Mouse (Mus musculus) heart, postnatal 4 days (tissue): ENCODE measurements at regions not wholly inside any gene's neighbourhood (a gene's known extent, or its start where the extent isn't known, plus 50 kb on each side); places are given as distances from the start of the nearest gene placed in this dataset.

ENCODE experiments used
- DNase-seq: peaks from one replicate; pipeline ENCODE4 v3.0.0; 2021

DNA sequence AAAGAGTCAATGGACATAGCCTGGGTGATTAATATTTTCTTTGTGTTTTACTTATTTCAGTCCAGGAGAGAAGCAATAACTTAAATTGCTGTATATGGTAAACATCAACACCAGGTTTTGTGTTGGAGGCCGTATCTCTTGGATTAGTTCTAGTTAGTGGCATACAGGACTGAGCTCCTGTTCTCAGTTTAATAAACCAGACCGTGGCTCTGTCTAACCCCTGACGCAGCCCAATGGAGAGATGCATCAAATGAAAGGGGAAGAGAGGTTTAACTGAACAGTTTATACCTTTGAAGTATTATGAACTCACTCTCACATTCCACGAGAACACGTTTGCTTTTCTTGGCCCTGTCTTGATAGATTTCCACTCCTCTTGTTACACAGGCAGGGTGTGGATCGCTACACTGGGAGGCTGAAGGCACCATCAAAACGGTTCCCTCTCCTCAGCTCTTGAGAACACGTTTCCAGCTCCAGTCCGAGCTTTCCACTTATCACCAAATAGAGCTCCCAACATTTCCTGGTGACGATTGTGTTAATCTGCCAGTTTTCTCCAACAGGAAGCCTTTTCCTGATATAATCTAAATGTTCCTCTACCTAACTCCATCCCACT is 54.0 kb upstream of the Cerkl start:
- DNase-seq = no peak

DNA sequence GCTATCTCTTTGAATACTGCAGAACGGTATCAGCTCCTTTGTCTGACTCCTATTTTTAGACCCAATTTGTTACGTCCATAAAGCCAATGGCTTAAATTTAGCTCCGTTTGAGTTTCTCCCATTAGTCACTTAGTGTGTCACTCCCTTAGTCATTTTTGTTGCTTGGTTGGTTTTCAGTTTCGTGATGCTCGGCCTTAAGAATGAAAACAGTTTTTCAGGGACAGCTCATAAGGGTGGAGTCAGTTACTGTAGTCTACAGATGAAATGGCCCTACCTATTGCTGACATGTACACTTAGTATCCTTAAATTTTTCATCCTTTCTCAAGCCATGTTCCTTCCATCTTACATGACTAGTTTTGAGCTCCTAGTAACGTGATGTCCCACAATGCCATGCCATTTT is 54.5 kb upstream of the Cerkl start:
- no peak for DNase-seq

DNA sequence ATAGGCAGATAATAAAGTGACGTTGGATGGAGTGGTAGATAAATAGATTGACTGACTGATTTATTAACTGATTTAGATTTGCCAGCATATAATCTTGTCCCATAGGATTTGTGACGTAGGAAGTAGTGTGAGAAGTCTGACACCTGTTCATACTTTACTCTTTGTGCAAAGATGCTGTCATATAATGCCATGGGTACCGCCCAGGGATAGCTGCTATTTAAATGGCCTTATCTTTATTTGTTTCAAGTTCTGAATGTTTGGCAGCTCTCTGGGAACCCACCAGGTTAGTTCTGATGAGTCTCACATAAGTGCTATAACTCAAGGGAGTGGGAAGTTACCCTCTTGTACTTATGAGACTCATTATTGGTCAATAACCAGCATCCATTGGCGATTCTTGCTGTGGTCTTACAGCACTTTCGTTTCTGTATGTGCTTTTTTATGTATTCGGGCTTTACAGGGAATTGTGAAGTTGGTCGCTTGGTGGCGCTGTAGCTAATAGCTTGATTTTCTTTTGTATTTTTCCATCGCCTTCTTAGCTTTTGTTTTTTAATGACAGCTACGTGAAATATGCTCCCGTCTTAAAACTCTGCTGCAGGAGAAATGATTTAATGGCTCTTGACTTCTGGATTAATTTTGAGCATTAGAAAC is 55.2 kb upstream of the Cerkl start:
- peak; percentile 85 for DNase-seq

DNA sequence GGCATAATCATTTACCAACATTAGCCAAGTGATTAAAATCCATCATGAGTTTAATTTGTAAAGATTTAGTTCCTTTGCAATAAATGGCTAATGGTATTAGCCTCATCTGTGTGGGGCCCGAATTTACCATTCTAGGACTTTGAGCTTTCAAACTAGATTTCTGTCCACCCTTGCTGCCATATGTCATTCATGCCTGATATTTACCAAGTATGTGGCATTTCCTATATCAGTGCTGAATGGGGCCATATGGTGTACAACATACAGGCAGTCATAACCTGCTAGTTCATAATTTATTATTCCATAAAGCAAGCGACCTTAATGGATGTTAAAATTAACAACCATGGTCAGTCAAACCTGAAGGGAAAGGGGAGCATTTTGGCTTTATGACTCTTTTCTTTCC is 55.8 kb upstream of the Cerkl start:
- no peak for DNase-seq

DNA sequence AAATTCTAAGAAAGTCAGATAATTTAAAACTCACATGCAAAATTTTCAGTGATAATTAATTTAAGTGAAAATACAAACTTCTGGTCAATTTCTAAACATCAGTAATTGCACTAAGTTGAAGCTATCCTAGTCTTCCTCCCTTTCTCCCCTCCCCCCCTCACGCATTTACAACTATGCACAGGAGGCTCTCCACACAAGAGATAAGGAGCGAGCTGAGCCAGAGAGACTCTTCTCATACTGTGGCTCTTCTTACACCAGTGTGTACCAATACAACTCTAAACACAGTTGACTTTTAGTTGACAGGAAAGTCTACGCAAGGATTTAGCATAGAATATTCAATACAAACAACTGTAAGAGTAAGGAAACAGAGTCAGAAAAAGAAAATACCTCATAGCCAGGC is 57.1 kb upstream of the Cerkl start:
- no peak for DNase-seq

DNA sequence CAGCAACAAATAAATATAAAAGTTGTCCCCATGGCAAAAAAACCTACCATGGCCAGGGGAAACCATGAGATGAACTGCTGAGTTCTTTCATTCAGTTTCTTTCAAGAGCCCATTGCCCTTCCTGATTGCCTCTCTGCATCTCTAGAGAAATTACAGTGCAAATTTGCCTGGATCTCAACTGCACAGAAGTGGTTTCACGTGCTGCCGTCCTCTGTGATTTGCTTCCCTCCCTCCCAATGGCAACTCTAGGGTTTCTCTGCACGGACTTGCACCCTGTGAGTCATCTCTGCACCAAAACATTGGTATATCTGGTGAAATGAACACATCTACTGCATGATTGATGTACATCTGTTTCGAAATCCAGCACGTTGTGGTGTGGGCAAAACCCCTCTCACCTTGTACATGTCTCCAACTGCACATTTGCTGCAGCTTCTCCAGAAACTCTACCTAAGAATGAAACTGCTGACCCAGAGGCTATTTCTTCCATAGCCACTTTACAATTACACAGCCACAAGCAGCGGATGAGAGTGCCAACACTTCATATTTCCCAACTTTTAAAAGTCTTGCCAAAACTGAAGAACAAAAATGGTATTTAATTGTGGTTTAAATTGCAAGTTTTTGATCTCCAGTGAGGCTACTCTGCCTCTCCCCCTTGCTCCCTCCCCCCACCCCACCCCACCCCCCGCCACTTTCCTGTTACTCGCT is 61.6 kb upstream of the Cerkl start:
- DNase-seq = no peak

DNA sequence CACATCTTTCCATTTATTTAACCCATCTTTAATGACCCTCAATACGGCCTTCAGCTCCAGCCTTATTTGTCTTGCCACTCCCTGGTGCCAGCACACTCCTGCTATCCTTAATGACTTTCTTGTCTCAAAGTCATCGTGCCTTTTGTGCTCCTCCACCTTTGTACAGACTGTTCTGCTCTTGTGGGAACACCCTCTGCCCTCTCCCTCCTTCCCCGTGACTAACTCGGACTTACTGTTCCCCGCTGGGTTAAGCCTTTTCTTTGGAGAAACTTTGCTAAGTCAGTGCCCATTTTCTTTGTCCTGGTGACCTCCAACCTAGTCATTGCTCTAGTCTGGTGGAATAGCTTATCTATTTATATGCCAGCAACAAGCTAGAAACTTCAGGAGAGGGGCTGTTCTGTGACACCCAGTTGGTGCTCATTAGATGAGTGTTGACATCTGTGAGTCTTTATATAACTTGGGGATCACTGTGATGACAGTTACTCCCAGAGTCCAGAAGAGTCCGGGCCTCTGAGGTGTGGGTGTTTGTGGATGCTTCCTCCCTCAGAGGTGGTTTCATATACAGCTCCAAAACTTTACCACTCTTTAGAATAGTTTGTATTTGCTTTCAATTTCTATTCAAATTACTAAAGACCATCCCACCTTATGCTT is 63.3 kb upstream of the Cerkl start:
- DNase-seq = no peak

DNA sequence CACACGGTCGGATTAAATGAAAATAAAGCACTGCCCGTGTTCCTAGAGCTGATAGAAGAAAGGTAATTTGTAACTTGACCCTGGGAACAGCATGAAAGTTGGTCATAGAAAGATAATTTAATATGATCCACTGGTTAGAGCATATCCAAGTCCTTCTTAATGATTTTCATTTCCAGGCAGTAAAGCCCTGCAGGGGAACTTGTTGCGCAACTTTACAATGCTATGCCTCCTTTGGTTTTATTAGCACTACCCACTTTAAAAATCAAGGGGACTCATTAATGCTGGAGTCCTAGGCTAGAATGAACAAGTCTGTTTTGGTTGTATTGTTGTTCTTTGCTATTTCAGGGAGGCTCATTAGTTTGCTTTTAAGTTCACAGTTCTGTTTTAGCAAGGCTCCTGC is 66.9 kb upstream of the Cerkl start:
- DNase-seq = no peak

DNA sequence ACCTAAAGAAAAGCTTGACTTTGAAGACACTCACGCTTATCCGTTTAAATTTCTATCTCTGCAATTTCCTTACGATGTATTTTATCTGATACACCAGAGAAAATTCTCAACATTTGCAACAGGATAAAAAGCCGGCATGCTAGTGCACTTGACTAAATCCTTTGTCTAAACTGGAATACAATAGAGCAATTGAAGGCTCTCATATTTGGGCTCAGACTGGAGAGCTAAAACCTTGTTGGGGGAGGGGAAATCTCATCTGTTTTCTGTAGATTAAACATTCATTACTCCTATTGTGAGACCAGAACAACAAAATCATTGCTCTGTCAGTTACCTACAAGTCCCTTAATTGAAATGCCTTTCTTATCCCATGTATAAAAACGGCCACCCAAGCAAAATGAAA is 70.9 kb upstream of the Cerkl start:
- no peak for DNase-seq

DNA sequence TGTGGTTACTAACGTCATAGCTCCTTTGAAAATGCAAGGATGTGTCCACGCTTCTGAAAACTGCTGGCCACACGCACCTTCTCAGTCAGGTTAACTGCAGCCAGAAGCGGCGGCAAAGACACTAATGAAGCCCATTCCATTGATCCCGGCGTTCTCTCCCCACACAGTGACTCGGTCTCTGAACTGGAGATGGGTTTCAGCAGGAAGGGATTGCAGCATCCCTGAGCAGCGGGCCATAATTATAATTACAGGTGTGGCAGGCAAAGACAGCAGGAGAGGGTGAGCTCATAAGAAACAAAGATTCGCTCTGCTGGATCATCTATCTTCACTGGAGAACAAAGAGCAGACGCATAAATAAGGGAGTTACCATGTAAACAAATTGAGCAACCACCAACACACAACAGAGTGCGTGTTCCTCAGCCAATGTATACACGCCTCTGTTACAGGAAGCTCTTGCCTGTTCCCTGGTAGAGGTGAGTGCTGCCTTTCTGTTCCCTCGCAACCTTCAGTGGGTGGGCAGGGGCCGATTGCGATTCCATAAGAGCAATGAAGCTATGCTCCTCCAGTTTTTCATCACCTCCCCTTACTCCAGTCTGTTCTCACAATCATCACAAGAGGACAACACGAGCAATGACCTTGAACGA is 71.9 kb upstream of the Cerkl start:
- no peak for DNase-seq

DNA sequence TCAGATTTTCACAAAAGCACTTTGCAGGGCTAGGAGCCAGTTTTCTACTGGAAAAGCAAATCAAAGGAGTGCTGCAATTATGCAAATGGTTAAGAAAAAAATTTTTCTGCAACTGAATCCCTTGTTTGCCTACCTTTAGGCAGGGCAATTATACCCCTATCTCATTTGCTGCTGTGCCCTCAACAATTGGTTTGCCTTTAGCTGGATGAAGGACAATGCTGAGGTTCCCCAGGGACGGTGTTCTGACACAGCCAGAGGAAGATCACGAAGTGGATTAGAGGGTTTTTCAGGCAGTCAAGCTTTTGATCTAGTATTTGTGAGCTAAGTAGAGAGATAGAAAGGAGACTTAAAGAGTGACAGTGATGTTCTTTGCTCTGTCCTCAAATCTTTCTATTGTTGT is 72.6 kb upstream of the Cerkl start:
- DNase-seq = no peak

DNA sequence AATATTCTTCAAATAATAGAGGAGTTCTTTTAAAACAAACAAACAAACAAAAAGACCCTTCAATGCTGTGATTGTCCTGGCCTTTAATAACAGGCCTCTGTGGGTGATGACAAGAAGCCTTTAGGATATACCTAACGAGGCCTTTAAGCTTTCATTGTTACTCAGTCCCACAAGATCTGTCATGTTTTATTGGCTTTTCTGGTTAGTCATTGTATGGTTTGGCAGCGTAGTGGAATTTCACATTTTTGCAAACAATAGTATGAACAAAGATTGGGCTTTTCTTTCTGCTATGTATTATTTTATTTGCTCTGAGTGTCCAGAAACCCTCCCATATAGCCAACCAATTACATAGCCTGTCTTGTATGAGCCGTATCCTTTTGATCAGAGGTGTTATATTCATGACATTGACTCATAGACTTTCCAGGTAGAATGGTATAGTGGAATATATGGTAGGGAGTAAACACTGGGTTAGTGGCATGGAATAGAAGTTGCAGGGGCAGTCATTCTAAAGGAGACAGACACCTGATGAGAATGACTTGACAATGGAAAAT is 76.1 kb upstream of the Cerkl start:
- no peak for DNase-seq

DNA sequence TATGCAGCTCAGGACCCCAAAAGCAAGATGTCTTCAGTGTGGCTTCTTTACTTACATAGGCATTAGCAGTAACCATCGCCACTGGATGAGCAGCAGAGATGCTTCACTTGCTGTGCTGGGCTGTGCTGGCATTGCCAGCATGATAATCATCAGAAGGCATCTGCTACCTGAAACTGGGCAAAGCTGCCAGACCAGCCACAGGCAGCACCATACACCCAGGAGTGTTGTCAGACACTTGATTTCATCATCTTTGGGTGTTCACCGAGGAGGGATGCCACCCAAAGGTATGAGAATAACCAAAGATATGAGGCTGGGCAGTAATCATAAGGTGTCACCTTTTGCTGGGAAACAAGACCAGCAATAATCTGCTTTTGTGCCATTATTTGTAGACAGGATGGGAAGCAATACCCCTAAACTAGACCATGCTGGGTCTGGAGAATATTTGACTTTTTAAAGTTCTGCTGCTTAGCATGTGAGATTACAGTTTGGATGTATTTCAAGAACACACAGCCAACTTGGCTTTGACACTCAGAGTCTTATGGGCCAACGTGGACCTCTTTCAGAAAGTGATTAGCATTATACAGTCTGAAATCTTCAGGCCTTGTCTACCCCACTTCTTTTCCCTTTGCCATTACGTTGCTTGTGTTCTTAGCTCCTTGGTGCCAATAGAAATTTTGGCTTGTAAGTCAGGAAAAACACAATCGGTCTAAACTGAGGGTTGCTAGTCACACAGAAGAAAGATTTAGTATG is 80.7 kb upstream of the Cerkl start:
- DNase-seq = peak; percentile 23

DNA sequence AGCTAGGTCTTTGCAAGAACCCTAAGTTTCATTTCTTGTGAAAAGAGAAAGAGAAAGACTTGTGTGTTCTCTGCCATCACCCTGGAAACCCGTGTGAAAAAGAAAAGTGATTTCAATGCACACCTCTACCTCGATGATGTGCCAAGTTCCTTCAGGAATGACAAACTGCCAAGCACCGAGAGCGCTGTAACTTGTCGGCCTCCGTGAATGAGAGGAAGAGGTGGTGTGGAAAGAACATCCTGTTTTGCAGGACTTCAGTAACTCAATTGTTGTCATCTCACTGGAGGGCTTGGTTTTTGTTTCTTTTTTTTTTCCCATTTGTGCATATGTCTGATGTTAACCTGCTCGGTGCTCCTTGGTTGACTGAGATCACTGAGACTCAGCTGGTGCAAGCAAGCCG is 83.8 kb upstream of the Cerkl start:
- DNase-seq = no peak

DNA sequence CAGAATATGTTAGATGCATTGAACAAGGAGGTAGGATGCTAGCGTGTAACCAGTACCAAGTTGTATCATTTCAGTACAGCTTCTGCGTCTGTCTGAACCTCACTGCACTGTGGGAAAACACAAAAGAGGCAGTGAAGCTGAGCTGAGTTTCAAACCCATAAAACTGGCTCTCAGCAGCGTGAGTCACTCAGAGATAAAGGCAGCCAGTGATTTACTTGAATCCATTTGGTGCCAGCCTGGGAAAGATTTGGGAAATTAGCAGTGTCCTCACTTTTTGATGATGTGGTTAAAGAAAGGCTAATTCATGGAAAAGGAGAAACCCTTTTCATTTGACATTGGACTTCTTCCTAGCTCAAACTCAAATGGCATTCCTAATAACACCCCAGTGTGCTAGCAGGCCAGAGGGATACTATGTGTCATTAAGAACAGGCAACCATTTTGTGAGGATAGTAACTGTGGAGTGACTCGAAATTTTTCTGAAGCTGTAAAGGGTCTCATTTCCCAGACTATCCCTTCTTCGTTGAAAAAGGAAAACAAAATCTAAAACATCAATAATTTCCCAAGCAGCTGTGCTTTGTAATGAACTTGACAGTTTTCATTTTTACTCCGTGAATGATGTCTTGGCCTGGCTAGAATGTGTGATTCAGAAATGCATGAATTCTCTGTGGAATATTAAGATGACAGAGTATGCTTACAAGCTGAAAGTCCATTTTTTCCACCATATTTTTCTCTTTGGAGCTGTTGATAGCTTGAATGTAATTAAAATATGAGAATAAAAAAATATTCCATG is 85.8 kb upstream of the Cerkl start:
- no peak for DNase-seq

DNA sequence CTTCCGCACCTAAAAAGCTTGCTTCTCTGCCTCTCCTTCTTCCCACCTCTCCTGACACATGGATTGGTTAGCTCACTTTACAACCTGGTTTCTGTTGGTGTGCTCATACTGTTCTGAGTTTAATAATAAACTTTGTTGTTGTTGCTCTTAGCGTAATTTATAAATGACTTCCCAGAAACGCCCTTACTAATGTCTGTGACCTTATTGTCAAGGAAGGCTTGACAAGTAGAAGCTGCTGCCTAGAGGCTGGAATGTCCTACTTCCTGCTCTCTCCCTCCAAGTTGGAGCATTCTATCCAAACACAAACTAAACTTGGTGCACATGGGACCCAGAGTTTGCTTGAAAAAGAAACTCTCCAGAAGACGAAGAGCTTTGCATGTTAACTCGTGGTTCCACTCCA is 86.9 kb upstream of the Cerkl start:
- no peak for DNase-seq

DNA sequence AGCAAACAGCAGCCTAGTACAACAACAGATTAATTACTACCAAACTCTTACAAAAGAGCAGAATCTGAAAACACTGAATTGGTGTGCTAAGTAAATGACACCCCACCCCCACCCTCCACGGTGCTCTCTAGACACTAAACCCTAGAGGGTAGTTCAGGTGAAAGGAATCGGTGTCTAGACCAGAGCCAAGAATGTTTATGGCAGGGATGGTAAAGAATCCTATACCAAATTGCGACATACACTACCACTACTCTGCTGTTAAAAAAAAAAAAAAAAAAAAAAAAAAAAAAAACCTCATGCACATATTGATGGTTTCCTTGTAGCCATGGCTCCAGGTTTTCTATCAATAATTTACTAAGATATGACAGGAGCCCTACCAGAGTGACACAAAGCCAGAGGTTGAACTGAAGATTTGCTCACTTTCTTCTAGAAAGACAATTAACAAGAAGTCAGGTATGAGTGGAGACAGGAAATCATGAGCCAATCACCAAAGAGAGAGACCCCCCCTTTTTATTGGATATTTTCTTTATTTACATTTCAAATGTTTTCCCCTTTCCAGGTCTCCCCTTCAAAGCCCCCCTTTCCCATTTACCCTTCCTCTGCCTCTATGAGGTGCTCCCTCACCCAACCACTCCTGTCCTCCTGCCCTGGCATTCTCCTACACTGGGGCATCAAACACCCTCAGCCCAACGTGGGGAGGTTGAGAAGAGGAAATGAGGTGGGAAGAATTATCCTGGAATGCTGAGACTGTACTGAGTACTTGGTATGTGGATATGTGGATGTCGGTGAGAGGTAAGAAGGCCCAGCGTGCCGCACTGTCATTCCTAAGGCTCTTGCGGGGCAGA is 87.6 kb upstream of the Cerkl start:
- no peak for DNase-seq

DNA sequence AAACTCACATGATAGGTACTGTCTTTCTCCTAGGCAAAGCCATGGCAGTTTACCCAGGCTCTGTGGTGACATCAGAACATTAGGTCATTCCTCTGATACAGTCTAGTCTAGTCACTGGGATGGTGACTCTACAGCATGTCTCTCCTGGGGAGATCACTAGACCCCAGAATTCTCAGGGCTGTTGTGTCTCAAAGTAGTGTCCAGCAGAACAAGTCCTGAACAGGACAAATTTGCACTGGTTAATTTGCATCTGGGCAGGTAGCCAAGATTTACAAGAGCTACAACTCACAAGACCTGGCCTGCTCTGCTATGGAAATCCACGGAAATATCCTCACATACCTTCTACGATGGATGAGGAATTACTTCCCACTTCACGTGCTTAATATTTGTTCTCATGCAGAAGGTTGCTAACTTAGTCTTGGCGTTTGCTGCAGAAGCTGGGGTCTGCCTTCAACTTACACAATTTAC is 88.2 kb upstream of the Cerkl start:
- DNase-seq = no peak

DNA sequence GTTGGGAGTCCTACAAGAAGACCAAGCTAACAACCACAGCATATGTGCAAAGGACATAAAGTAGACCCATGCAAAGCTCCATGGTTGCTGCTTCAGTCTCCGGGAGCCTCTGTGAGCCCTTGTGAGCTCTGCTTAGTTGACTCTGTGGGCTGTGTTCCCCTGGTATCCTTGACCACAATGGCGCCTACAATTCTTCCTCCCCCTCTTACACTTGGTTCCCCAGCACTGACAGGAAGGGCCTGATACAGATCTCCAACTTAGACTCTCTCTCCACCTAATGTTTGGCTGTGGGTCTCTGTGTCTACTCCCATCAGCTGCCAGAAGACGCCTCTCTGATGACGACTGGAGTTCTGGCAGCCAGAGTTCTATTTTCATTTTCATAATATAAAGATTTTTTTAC is 88.9 kb upstream of the Itprid2 start:
- no peak for DNase-seq

DNA sequence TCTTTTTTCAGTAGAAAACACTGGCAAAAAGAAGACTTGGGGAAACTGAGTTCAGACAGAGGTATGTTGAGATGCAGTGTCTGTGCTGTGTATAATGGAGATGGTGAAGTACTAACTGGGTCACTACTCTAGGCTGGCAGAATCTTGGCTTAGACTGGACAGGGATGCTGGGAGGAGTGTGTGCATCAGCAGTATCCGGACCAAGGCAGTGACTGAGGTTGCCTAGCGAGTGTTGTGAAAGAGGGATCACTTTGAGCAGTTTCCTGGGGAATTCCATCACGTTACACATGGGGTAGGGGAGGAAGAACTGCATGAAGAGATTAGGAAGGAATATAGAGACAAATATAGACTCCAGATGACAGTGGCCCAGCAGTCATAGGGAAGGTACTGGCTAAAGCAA is 87.9 kb upstream of the Itprid2 start:
- DNase-seq = no peak
